Mouse (Mus musculus) cerebellum, postnatal 10 days (tissue): Measurements from ENCODE around the gene Fam20b.
"Not testable (repeated sequence)": the region's sequence is repeated elsewhere in the genome, so short reads cannot be mapped to it uniquely, and the experiment has no call there.

Source experiments
- DNase-seq, 2 experiments: peaks; one replicate each; pipeline ENCODE4 v3.0.0; 2021; ENCODE audit warnings: mixed read lengths in 2 of 2

Fam20b gene

GRCm38 (mm10) chr1:156669208-156669983 is 49.5 kb downstream of the Fam20b start:
- no peak for DNase-seq

- no peak for DNase-seq
These were observed 50.3 kb downstream of the Fam20b start for GRCm38 (mm10) chr1:156668602-156669001.

- DNase-seq: no peak
These were observed 51.6 kb downstream of the Fam20b start for GRCm38 (mm10) chr1:156667141-156667926.

GRCm38 (mm10) chr1:156665777-156666176 is 53.1 kb downstream of the Fam20b start:
- DNase-seq: no peak

- DNase-seq: not testable (repeated sequence)
These were observed 58.1 kb downstream of the Fam20b start for GRCm38 (mm10) chr1:156660660-156661236.

GRCm38 (mm10) chr1:156659906-156660659 is 58.8 kb downstream of the Fam20b start:
- DNase-seq: no peak

GRCm38 (mm10) chr1:156658676-156659075 is 60.2 kb downstream of the Fam20b start:
- DNase-seq: peak; percentile 61 to 65

- no peak for DNase-seq
These were observed 61.4 kb downstream of the Fam20b start for GRCm38 (mm10) chr1:156657523-156657922.

- DNase-seq: no peak
These were observed 64.0 kb downstream of the Fam20b start for GRCm38 (mm10) chr1:156654735-156655530.

- peak in 1 of 2 experiments; percentile 57 for DNase-seq
These were observed 66.6 kb downstream of the Fam20b start for GRCm38 (mm10) chr1:156652189-156652822.

- no peak for DNase-seq
These were observed 68.3 kb downstream of the Fam20b start for GRCm38 (mm10) chr1:156650631-156651030.

GRCm38 (mm10) chr1:156648705-156649104 is 70.2 kb downstream of the Fam20b start:
- no peak for DNase-seq

GRCm38 (mm10) chr1:156645971-156646370 is 72.9 kb downstream of the Fam20b start:
- DNase-seq: peak; percentile 79 to 80

- DNase-seq: peak; percentile 74 to 75
These were observed 73.9 kb downstream of the Fam20b start for GRCm38 (mm10) chr1:156644780-156645523.

- DNase-seq: no peak
These were observed 74.8 kb downstream of the Fam20b start for GRCm38 (mm10) chr1:156644061-156644460.

GRCm38 (mm10) chr1:156642813-156643212 is 76.1 kb downstream of the Fam20b start:
- DNase-seq: no peak

- no peak for DNase-seq
These were observed 77.1 kb downstream of the Fam20b start for GRCm38 (mm10) chr1:156641808-156642207.

- DNase-seq: peak in 1 of 2 experiments; percentile 40
These were observed 78.3 kb downstream of the Fam20b start for GRCm38 (mm10) chr1:156640577-156640976.

GRCm38 (mm10) chr1:156639455-156639854 is 79.4 kb downstream of the Fam20b start:
- DNase-seq: no peak

GRCm38 (mm10) chr1:156635148-156635547 is 83.7 kb downstream of the Fam20b start:
- no peak for DNase-seq

GRCm38 (mm10) chr1:156633095-156633494 is 85.8 kb downstream of the Fam20b start:
- peak; percentile 62 to 83 for DNase-seq
